Mouse (Mus musculus) liver, embryonic 12.5 days (tissue): ENCODE results near the gene Card10. TPM values are rescaled to one million over a fixed set of nuclear protein-coding genes. Genes with fewer than 3 reads are reported as not detected.

ENCODE experiments used
- ATAC-seq: fragments of 200-750 bp; cut with Nextera tagmentation; 2 replicates; pipeline ENCODE4 v1.8.0; 2017; ENCODE audit warnings: moderate number of reproducible peaks, mild to moderate bottlenecking, moderate library complexity
- H3K27ac ChIP-seq: fragments of 300-500 bp; sonication (generic); 2 replicates; pipeline ENCODE4 v1.5.1; 2016; ENCODE audit warnings: mild to moderate bottlenecking
- H3K27me3 ChIP-seq: fragments of 300-500 bp; sonication (generic); replicated peaks from 2 replicates; pipeline ENCODE4 v1.6.1; 2016; ENCODE audit warnings: mild to moderate bottlenecking, moderate library complexity
- H3K36me3 ChIP-seq: fragments of 300-500 bp; sonication (generic); 2 replicates; pipeline ENCODE4 v1.6.1; 2016; ENCODE audit warnings: mild to moderate bottlenecking, moderate library complexity
- H3K4me1 ChIP-seq: fragments of 300-500 bp; sonication (generic); 2 replicates; pipeline ENCODE4 v1.6.1; 2016
- H3K4me2 ChIP-seq: fragments of 300-500 bp; sonication (generic); 2 replicates; pipeline ENCODE4 v1.6.1; 2016; ENCODE audit warnings: mild to moderate bottlenecking, moderate library complexity
- H3K4me3 ChIP-seq: fragments of 300-500 bp; sonication (generic); 2 replicates; pipeline ENCODE4 v1.5.1; 2016; ENCODE audit warnings: mild to moderate bottlenecking, moderate library complexity
- H3K9ac ChIP-seq: fragments of 300-500 bp; sonication (generic); 2 replicates; pipeline ENCODE4 v1.6.1; 2016; ENCODE audit warnings: mild to moderate bottlenecking, moderate library complexity
- H3K9me3 ChIP-seq: fragments of 300-500 bp; sonication (generic); replicated peaks from 2 replicates; pipeline ENCODE4 v1.6.1; 2016; ENCODE audit warnings: mild to moderate bottlenecking, moderate library complexity
- WGBS: fragments of 180-500 bp; shearing (Covaris S2); methylation state at CpG from one replicate; pipeline ENCODE4 v1.1.7; 2016; ENCODE audit not compliant: insufficient replicate concordance; 5-methylcytosine and 5-hydroxymethylcytosine counted together
- polyA plus RNA-seq: library from polyadenylated mRNA; unstranded; fragments of >200 nt; fragmentation: Nextera tagmentation; extraction: Ambion mirVana; gene quantifications from 2 replicates; pipeline ENCODE4 v1.2.1, GENCODE M21; 2016

The Card10 gene
- polyA plus RNA-seq, 1 experiment from 2014 or later, result 2.5 TPM

DNA sequence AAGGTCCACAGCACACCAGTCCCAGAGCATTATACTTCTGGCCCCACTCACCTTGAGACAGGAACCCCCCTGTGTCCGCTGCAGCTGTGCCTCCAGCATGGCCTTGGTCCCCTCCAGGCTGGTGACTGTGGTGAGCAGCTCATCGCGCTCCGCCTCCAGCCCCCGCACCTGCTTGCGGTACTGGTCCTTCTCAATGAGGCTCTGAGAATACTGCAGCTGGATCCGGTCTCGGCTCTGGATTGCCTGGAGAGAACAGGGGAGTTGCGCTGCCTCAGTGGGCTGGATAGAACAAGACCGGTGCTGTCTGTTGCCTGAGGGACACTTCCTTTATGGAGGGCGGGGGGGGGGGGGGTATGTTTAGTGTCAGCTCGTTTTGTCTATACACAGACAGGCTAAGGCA is 11.9 kb downstream of the Card10 start:
- H3K9me3 ChIP-seq, result no peaks in the 10 kb centered on the region
- no peak for ATAC-seq
- H3K27ac ChIP-seq, result no peak overlapping the region
- H3K4me1 ChIP-seq, result peaks cover 26% of the 10 kb centered on the region
- peaks cover 8% of the 10 kb centered on the region; the same call in 1 of the 2 replicates for H3K36me3 ChIP-seq
- H3K9ac ChIP-seq, result no peak overlapping the region
- no peak overlapping the region for H3K4me3 ChIP-seq
- no peaks in the 10 kb centered on the region; the same call in 1 of the 2 replicates for H3K27me3 ChIP-seq
- WGBS, result 73% methylated on average over 12 of the region's 12 CpGs
- no peak overlapping the region for H3K4me2 ChIP-seq

DNA sequence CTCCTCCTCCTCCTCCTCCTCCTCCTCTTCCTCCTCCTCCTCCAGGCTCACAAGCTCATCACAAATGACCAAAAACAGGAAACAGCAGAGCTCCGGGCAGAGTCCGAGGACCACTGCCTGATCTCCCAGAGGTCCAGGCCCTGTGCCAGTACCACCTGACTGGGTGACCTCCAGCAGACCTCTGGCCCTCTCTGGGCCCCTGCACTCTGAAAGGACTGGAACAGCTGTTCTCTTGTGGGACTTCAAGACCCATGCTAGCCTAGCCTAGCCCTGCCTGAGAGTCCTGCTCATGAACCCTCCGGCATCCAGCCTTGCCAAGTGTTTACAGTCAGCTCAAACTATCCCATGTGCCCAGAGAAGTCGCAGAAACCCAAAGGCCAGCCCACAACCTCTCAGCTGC is 12.4 kb downstream of the Card10 start:
- Histone ChIP-seq H3K9ac (no peak overlapping the region), H3K9me3 (no peaks in the 10 kb centered on the region), H3K36me3 (peaks cover 8% of the 10 kb centered on the region; the same call in 1 of the 2 replicates), H3K4me2 (no peak overlapping the region), H3K27me3 (no peaks in the 10 kb centered on the region; the same call in 1 of the 2 replicates), H3K27ac (no peak overlapping the region), H3K4me1 (peaks cover 28% of the 10 kb centered on the region), H3K4me3 (no peak overlapping the region)
- WGBS, result 34% methylated on average over 4 of the region's 4 CpGs
- peak; percentile 44; the same call in 1 of the 2 replicates for ATAC-seq

DNA sequence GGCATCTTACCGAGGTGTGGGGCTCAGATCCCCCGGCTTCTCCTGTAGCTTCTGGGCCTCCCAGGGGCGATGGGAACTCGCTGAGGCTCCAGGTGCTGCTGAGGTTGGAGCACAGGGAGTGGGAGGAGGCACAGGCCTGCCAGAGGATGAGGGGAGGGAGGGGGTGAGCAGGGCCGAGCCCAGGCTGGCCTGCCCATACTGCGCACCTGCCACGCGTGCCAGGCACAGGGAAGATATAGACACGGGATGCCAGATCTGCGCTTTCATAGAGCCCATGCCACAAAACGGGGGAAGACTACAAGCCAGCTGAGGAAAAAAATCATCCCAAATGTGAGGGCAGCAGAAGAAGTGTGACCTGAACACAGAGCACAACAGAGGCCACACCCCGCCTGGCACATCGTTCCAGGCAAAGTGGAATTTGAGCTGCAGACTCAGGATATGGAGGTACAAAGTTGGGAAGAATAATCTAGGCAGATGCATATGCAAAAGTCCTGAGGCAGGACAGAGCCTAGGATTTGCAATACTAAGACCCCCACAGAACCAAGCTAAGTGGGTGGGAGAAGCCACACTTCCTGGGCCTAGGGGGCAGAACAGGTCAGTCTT is 13.0 kb downstream of the Card10 start:
- H3K4me3 ChIP-seq, result no peak overlapping the region
- H3K9ac ChIP-seq, result no peak overlapping the region
- H3K27me3 ChIP-seq, result no peaks in the 10 kb centered on the region; the same call in 1 of the 2 replicates
- no peak for ATAC-seq
- peaks cover 28% of the 10 kb centered on the region for H3K4me1 ChIP-seq
- H3K36me3 ChIP-seq, result peaks cover 8% of the 10 kb centered on the region; the same call in 1 of the 2 replicates
- WGBS, result 72% methylated on average over 13 of the region's 13 CpGs
- H3K4me2 ChIP-seq, result no peak overlapping the region
- no peaks in the 10 kb centered on the region for H3K9me3 ChIP-seq
- no peak overlapping the region for H3K27ac ChIP-seq

DNA sequence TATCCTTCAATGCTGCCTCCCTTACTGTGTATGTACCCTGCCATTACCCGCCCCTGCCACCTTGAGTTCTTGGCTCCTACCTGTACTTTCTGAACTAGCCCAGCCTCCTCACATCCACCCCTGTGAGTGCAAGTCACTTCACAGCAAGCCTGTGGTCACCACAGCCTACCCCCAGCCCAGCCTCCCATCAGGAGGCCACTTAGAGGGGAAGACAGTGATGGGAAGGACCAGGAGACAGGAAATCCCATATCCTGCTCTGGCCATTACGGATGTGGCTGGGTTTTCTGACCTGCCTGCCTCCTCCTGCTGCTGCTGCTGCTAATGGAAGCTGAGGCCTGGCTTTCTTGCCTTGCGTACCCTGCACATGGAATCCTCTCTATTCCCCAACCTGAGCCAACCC is 14.8 kb downstream of the Card10 start:
- Histone ChIP-seq H3K9me3 (no peaks in the 10 kb centered on the region), H3K9ac (no peak overlapping the region), H3K27ac (no peak overlapping the region), H3K4me2 (no peak overlapping the region), H3K4me3 (no peak overlapping the region), H3K4me1 (peaks cover 28% of the 10 kb centered on the region), H3K27me3 (no peaks in the 10 kb centered on the region), H3K36me3 (0 out of 2 replicates have a peak, but pooled peaks cover 2% of the 10 kb centered on the region)
- ATAC-seq, result no peak
- 53% methylated on average over 3 of the region's 3 CpGs for WGBS

DNA sequence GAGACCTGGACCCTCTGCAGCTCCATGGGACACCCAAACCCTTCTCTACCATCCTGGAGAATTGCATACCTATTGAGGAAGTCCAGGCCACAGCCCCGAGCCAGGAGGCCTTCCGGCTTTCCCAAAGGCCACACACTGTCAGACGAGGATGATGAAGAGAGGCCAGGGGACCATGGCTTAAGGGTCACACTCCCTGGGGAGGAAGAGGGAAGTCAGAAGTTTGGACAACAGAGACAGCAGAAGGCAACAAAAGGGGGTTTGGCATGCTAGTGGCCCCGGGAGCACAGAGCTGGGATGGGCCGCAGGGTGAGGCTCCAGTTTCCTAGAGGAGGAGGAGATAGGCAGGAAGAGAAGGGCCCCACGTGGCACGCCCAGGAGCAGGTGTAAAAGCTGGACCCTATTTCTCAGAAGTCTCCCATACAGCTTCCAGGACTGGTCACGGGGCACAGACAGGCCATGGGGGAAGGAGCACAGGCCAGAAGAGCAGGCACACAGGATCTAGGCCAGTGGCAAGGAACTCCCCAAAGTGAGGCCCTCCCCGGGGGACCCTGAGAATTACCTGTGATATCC is 15.5 kb downstream of the Card10 start:
- Histone ChIP-seq H3K9me3 (no peaks in the 10 kb centered on the region), H3K4me3 (no peak overlapping the region), H3K36me3 (0 out of 2 replicates have a peak, but pooled peaks cover 2% of the 10 kb centered on the region), H3K4me2 (no peak overlapping the region), H3K9ac (no peak overlapping the region), H3K4me1 (peaks cover 28% of the 10 kb centered on the region), H3K27me3 (no peaks in the 10 kb centered on the region), H3K27ac (no peak overlapping the region)
- 48% methylated on average over 9 of the region's 9 CpGs for WGBS
- no peak for ATAC-seq

DNA sequence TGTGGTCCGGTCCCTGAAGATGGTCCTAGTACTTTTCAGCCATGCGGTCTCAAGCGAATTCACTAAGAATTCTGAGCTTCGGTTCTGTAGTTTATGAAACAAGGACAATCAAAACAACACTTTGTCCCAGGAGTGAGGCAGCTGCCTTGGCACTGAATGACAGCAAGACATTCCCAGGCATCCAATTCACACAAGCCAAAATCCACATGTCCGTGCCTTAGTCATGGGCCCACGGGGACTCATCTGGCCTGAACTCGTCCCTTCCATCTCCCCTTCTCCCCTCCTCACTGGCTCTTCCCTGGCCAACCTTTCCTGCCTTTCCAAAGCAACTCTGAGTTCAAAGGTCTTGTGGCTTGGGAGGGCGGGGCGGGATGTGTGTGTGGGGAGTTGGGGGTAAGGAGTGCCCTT is 16.4 kb downstream of the Card10 start:
- no peak overlapping the region for H3K27ac ChIP-seq
- no peaks in the 10 kb centered on the region for H3K9me3 ChIP-seq
- H3K4me1 ChIP-seq, result peaks cover 28% of the 10 kb centered on the region
- H3K4me2 ChIP-seq, result no peak overlapping the region
- H3K27me3 ChIP-seq, result no peaks in the 10 kb centered on the region
- WGBS, result 66% methylated on average over 9 of the region's 9 CpGs
- no peak overlapping the region for H3K4me3 ChIP-seq
- ATAC-seq, result no peak
- no peak overlapping the region for H3K9ac ChIP-seq
- 0 out of 2 replicates have a peak, but pooled peaks cover 2% of the 10 kb centered on the region for H3K36me3 ChIP-seq

DNA sequence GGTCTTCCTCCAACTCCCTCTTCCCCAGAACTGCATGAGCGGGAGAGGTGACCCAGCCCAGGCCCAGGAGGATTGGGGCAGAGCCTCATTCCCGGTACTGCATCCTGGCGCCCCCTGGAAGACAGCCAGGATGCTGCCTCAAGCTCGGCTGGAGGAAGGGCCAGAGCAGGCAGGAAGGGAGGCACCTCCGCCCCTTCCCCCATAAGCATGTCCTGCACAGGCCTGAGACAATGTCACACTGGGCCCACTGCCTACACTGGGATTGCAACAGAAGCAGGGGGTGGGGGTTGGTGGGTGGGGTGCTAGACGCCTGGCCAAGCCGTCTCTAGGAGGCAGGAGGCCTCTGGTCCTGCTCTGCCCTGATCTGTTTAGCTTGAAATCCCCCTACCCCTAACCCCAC is 16.9 kb downstream of the Card10 start:
- WGBS, result 30% methylated on average over 7 of the region's 7 CpGs
- Histone ChIP-seq H3K9ac (no peak overlapping the region), H3K36me3 (0 out of 2 replicates have a peak, but pooled peaks cover 2% of the 10 kb centered on the region), H3K27me3 (no peaks in the 10 kb centered on the region), H3K27ac (no peak overlapping the region), H3K9me3 (no peaks in the 10 kb centered on the region), H3K4me1 (peaks cover 27% of the 10 kb centered on the region), H3K4me2 (no peak overlapping the region), H3K4me3 (no peak overlapping the region)
- peak; percentile 31; the same call in 1 of the 2 replicates for ATAC-seq

DNA sequence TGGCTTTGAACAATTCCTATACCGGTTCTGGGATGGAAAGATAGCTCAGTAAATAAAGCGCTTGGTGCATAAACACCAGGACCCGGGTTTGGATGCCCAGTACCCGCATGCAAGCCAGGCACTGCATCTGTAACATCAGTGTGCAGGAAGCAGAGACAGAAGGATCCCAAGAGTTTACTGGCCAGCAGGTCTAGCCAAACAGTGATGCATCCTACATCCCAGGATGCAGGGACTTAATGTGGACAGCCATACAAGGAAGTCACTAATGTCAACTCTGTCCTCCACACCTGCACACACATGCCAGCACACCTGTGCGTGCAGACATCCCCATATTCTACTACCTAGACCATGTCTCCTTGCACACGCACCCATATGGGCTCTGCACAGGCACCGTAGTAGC is 17.6 kb downstream of the Card10 start:
- Histone ChIP-seq H3K4me1 (peaks cover 20% of the 10 kb centered on the region), H3K9me3 (no peaks in the 10 kb centered on the region), H3K4me2 (no peak overlapping the region), H3K27me3 (no peaks in the 10 kb centered on the region), H3K9ac (no peak overlapping the region), H3K27ac (no peak overlapping the region), H3K36me3 (0 out of 2 replicates have a peak, but pooled peaks cover 2% of the 10 kb centered on the region), H3K4me3 (no peak overlapping the region)
- 79% methylated on average over 7 of the region's 7 CpGs for whole genome bisulfite sequencing
- no peak for ATAC-seq

DNA sequence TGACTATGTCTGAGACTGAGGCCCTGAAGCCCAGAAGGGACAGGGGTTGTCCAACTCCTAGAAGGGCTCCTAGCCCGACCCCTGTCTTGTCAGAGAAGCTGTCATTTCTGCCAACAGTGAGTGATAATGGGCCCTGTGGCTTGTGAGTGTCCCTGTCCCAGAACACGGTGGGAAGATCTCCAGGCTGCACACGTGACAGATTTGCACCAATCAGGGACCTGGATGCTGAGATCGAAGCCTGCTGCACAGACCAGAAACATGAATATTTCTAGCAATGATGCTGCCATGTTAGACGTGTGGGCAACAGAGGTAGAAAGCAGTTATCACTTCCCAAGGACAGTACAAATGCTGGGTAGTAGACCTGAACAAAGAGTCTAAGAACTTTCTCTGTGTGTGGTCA is 18.3 kb downstream of the Card10 start:
- Histone ChIP-seq H3K9ac (no peak overlapping the region), H3K4me1 (peaks cover 17% of the 10 kb centered on the region), H3K27me3 (no peaks in the 10 kb centered on the region), H3K4me3 (no peak overlapping the region), H3K9me3 (no peaks in the 10 kb centered on the region), H3K4me2 (no peak overlapping the region), H3K36me3 (0 out of 2 replicates have a peak, but pooled peaks cover 2% of the 10 kb centered on the region), H3K27ac (no peak overlapping the region)
- no peak for ATAC-seq
- WGBS, result 49% methylated on average over 5 of the region's 5 CpGs

DNA sequence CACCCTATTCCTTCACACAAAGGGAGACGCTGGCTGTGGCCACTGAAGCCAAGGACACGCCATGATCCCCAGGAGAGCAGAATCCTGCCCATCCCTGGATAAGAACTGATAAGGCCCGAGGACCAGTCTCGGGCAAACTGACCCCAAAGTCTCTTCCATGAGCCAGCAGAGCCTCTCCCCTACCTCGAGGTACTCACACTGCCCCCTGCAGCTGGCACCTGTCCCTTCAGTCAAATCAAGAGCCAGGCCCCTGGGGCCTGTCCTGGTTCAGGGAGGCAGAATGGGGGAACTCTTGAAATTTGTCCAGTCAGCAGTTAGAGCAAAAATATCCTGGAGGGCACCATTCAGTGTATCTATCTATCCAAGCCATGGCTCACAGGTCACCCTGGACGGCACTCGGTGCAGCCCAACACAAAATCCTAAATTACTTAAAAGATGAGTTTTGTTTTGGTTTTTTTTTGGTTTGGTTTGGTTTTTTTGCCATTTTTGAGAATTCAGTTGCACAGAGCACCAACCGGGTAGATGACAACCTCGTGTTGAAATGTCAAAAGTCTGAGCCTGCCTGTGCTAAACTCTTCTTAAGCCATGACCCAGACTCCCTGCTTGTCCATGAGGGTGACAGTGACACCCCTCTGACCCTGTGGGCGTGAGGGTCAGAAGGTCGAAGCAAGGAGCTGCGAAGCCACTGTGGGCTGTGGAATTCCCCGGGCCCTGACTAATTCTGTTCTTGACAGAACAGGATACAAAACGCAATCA is 20.3 kb downstream of the Card10 start:
- WGBS, result 54% methylated on average over 14 of the region's 14 CpGs
- peaks cover 22% of the 10 kb centered on the region for H3K4me1 ChIP-seq
- H3K4me3 ChIP-seq, result no peak overlapping the region
- no peak for ATAC-seq
- H3K27me3 ChIP-seq, result no peaks in the 10 kb centered on the region
- H3K27ac ChIP-seq, result no peak overlapping the region
- H3K4me2 ChIP-seq, result no peak overlapping the region
- H3K9me3 ChIP-seq, result no peaks in the 10 kb centered on the region
- no peak overlapping the region for H3K9ac ChIP-seq
- H3K36me3 ChIP-seq, result no peaks in the 10 kb centered on the region

DNA sequence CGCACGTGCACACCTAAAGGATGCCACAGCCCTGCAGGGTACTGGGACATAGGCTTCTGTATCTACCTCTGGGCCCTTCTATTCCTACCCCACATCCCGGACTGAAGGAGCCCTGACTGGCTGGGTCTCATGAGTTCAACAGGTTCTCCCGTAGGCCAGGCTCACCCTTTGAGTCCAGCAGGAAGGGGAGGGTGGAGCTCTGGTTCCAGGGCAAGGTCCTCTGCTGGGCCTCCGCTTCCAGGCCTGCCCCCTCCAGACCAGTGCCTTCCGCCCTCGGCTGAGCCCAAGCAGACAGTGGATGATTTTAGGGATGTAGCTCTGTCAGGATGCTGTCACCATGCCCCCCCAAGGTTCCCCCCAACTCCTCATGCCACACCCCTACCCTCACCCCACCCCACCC is 21.9 kb downstream of the Card10 start:
- H3K9me3 ChIP-seq, result no peaks in the 10 kb centered on the region
- no peak overlapping the region for H3K9ac ChIP-seq
- H3K4me3 ChIP-seq, result no peak overlapping the region
- 68% methylated on average over 7 of the region's 7 CpGs for WGBS
- H3K27ac ChIP-seq, result no peak overlapping the region
- peaks cover 7% of the 10 kb centered on the region for H3K36me3 ChIP-seq
- H3K27me3 ChIP-seq, result no peaks in the 10 kb centered on the region
- H3K4me2 ChIP-seq, result no peak overlapping the region
- ATAC-seq, result peak; percentile 50; the same call in 1 of the 2 replicates
- H3K4me1 ChIP-seq, result peaks cover 10% of the 10 kb centered on the region

DNA sequence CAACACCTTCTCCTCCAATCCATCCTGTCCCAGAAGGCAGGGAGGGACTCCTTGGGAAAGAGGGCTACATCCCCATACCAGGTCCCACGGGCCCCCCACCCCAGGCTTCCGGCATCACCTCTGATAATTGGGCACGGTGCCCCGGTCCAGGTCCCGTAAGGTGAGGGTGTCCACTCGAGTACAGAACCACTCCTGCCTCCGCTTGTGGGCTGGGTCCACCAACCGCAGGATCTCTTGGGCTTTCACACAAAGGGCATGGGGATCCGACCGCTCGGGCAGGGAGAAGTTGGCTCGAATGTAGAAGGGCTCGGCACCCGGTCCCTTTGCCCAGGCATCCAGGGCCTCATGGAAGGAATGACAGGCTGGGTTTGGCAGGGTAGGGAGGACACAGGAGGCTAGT is 22.5 kb downstream of the Card10 start:
- Histone ChIP-seq H3K4me3 (no peak overlapping the region), H3K4me1 (peaks cover 9% of the 10 kb centered on the region)

More for the DNA sequence above, 22.5 kb downstream of the Card10 start:
- Histone ChIP-seq H3K36me3 (peaks cover 11% of the 10 kb centered on the region), H3K27ac (no peak overlapping the region), H3K9ac (no peak overlapping the region), H3K9me3 (no peaks in the 10 kb centered on the region), H3K27me3 (no peaks in the 10 kb centered on the region), H3K4me2 (no peak overlapping the region)
- no peak for ATAC-seq
- 86% methylated on average over 14 of the region's 14 CpGs for WGBS
